Mouse (Mus musculus) adrenal gland (tissue): ENCODE data around the gene Ltb4r1.

ENCODE experiments used
- intact Hi-C: fragments of 180-260 bp; cut with DNase I; formaldehyde crosslinking; loops from one replicate; pipeline ENCODE4 v1.15.1; 2025
- long read RNA-seq, 2 experiments: library from polyadenylated mRNA; unstranded; transcript quantifications; one replicate each; pipeline ENCODE4 v2.0.0; 2020; ENCODE audit warnings: borderline replicate concordance in 1 of 2; ENCODE audit not compliant: insufficient replicate concordance in 1 of 2

Ltb4r1 gene
- long read RNA-seq, experiment 1, partial matches to known transcripts: 0 of 1 reads
- long read RNA-seq, experiment 1, other reads (novel, unspliced or antisense): 0 of 1 reads
- long read RNA-seq, experiment 2: 0 reads

- intact Hi-C loops: no loop called here
Observed at GRCm38 (mm10) chr14:55765696-55766095, at the start of gene Ltb4r1. Gene Ltb4r1, plus strand, starts transcription at chr14:55765962.

- intact Hi-C loops: no loop called here
Observed at GRCm38 (mm10) chr14:55716271-55716670, 49.5 kb upstream of the Ltb4r1 start.

GRCm38 (mm10) chr14:55716884-55717283 is 48.9 kb upstream of the Ltb4r1 start:
- intact Hi-C loops: no loop called here

- intact Hi-C loops: no loop called here
Observed at GRCm38 (mm10) chr14:55719737-55720136, 46.0 kb upstream of the Ltb4r1 start.

GRCm38 (mm10) chr14:55720666-55721065 is 45.1 kb upstream of the Ltb4r1 start:
- intact Hi-C loops: no loop called here

- intact Hi-C loops: no loop called here
Observed at GRCm38 (mm10) chr14:55721076-55721475, 44.7 kb upstream of the Ltb4r1 start.

GRCm38 (mm10) chr14:55721700-55722437 is 43.9 kb upstream of the Ltb4r1 start, which contains the start of gene Rabggta:
Gene Rabggta, minus strand, starts transcription at chr14:55722263.
- intact Hi-C loops: no loop called here

- intact Hi-C loops: no loop called here
Observed at GRCm38 (mm10) chr14:55722438-55722945, 43.3 kb upstream of the Ltb4r1 start.

- intact Hi-C loops: no loop called here
Observed at GRCm38 (mm10) chr14:55723433-55723832, 42.3 kb upstream of the Ltb4r1 start.

- intact Hi-C loops: no loop called here
Observed at GRCm38 (mm10) chr14:55724411-55724871, 41.3 kb upstream of the Ltb4r1 start.

GRCm38 (mm10) chr14:55726261-55726660 is 39.5 kb upstream of the Ltb4r1 start:
- intact Hi-C loops: no loop called here

GRCm38 (mm10) chr14:55727889-55728685 is 37.7 kb upstream of the Ltb4r1 start:
- intact Hi-C loops: no loop called here

GRCm38 (mm10) chr14:55730116-55730515 is 35.6 kb upstream of the Ltb4r1 start:
- intact Hi-C loops: no loop called here

- intact Hi-C loops: no loop called here
Observed at GRCm38 (mm10) chr14:55730531-55731032, 35.2 kb upstream of the Ltb4r1 start.

- intact Hi-C loops: no loop called here
Observed at GRCm38 (mm10) chr14:55733889-55734288, 31.9 kb upstream of the Ltb4r1 start.

GRCm38 (mm10) chr14:55734869-55735268 is 30.9 kb upstream of the Ltb4r1 start:
- intact Hi-C loops: no loop called here

- intact Hi-C loops: no loop called here
Observed at GRCm38 (mm10) chr14:55735334-55735733, 30.4 kb upstream of the Ltb4r1 start.

- intact Hi-C loops: no loop called here
Observed at GRCm38 (mm10) chr14:55735758-55736157, 30.0 kb upstream of the Ltb4r1 start.

GRCm38 (mm10) chr14:55737086-55737687 is 28.6 kb upstream of the Ltb4r1 start:
- intact Hi-C loops: no loop called here

- intact Hi-C loops: loop anchor here (2.0 kb wide), 2 partner anchors 59 to 109 kb away; partner anchors contain the start of gene Ipo4
Observed at GRCm38 (mm10) chr14:55743711-55744110, 22.1 kb upstream of the Ltb4r1 start.
